In the genomic region with DNA sequence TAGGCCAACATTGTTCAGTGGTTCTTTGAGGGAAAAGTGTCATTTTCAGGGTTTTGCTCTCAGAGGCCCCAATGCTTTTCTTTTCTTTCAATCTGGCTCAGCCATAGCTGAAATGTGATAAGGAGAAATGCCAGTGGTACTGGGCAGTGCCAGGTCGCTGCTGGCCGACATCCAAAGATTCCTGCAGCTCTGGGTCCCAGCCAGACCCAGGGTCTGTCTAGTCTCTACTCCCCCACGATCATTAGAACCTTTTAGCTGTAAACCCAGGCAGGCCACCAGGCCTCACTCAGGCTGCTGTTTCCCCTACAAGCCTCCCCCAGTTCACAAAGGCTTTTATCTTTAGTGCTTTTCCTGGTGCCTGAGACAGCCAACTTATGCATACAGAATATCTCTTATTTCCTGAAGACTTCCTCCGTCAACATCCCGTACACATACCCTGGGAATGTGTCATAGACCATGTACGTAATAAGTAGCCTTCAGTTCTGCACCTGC, we compare ENCODE assay signal across 9 mouse cellular contexts. TPM values are rescaled to one million over a fixed set of nuclear protein-coding genes. Genes with fewer than 3 reads are reported as not detected.
A peak's percentile ranks its signal among the peaks of the same experiment; 100 is the strongest.
DNase-seq lines count a peak whose midpoint lies in the region; ATAC-seq and TF ChIP-seq lines count a peak whose summit lies in the region.
"Had no signal": no experiment of that assay in that cellular context is flagged by ENCODE, and none has a peak within 500 bp of the region (broad histone marks: within the 10 kb centered on the region; RNA-seq: fewer than 3 reads in every experiment).

No protein-coding gene starts in this region.

- H3K9ac ChIP-seq in intestine, embryonic 14.5 days (ENCODE audit: low read length) = no peak overlapping the region
- H3K9ac ChIP-seq in intestine, postnatal 0 days (ENCODE audit: low read depth, low read length) = no peak overlapping the region
- H3K9ac ChIP-seq in embryonic facial prominence, embryonic 14.5 days (ENCODE audit: low read depth, low read length) = no peak overlapping the region
- 0 out of 2 replicates have a peak overlapping the region, but pooled peaks have one; percentile 8 for H3K9ac ChIP-seq in hindbrain, embryonic 14.5 days

- ATAC-seq in intestine, embryonic 14.5 days (replicated peaks; ENCODE audit: low FRiP score, low TSS enrichment, low read depth) = no peak
- ATAC-seq in intestine, postnatal 0 days = no peak
- ATAC-seq in embryonic facial prominence, embryonic 14.5 days (ENCODE audit: low read depth) = peak; percentile 77
- peak; percentile 57 for ATAC-seq in hindbrain, embryonic 14.5 days (ENCODE audit: low FRiP score)
- ATAC-seq in frontal cortex, adult (ENCODE audit: low TSS enrichment) = no peak

- TF ChIP-seq CTCF in intestine, postnatal 0 days (IDR thresholded peaks at IDR 0.05; ENCODE audit: low read depth) = no peak

- H3K4me2 ChIP-seq in intestine, embryonic 14.5 days (ENCODE audit: low read length) = no peak overlapping the region
- no peak overlapping the region for H3K4me2 ChIP-seq in intestine, postnatal 0 days (replicated peaks; ENCODE audit: low read depth)
- H3K4me2 ChIP-seq in embryonic facial prominence, embryonic 14.5 days (ENCODE audit: low read depth, low read length) = no peak overlapping the region
- no peak overlapping the region for H3K4me2 ChIP-seq in hindbrain, embryonic 14.5 days (replicated peaks)

- 56% methylated on average over 6 of the region's 6 CpGs for WGBS in intestine, embryonic 14.5 days
- 62% methylated on average over 6 of the region's 6 CpGs for WGBS in intestine, postnatal 0 days
- 63% methylated on average over 6 of the region's 6 CpGs for WGBS in embryonic facial prominence, embryonic 14.5 days
- 75% methylated on average over 6 of the region's 6 CpGs for WGBS in hindbrain, embryonic 14.5 days

- peaks cover 9% of the 10 kb centered on the region; the same call in 1 of the 2 replicates for H3K36me3 ChIP-seq in intestine, embryonic 14.5 days (ENCODE audit: control insufficient read depth, insufficient read depth, low read length)
- peaks cover 27% of the 10 kb centered on the region for H3K36me3 ChIP-seq in intestine, postnatal 0 days (ENCODE audit: control insufficient read depth, insufficient read depth)
- H3K36me3 ChIP-seq in embryonic facial prominence, embryonic 14.5 days (ENCODE audit: control insufficient read depth, insufficient read depth, low read length) = 0 out of 2 replicates have a peak, but pooled peaks cover 1% of the 10 kb centered on the region
- 0 out of 2 replicates have a peak, but pooled peaks cover 3% of the 10 kb centered on the region for H3K36me3 ChIP-seq in hindbrain, embryonic 14.5 days (replicated peaks; ENCODE audit: control insufficient read depth, insufficient read depth)

- DNase-seq in intestine, embryonic 14.5 days (ENCODE audit: low spot score) = no peak
- DNase-seq in adrenal gland, adult 18-20 months (ENCODE audit: low spot score in 2 of 2) = peak; percentile 57 to 66
- DNase-seq in embryonic facial prominence, embryonic 14.5 days (ENCODE audit: low spot score) = peak; percentile 68
- DNase-seq in hindbrain, embryonic 14.5 days (ENCODE audit: low spot score) = peak; percentile 45
- peak; percentile 61 for DNase-seq in lung, postnatal 10 days
- no peak for DNase-seq in layer of hippocampus, adult 11-12 months (ENCODE audit: low spot score)

- no peaks in the 10 kb centered on the region for H3K9me3 ChIP-seq in intestine, embryonic 14.5 days (ENCODE audit: control insufficient read depth, low read length)
- H3K9me3 ChIP-seq in intestine, postnatal 0 days (ENCODE audit: control insufficient read depth) = no peaks in the 10 kb centered on the region
- no peaks in the 10 kb centered on the region for H3K9me3 ChIP-seq in embryonic facial prominence, embryonic 14.5 days (ENCODE audit: control insufficient read depth, low read length)
- H3K9me3 ChIP-seq in hindbrain, embryonic 14.5 days (ENCODE audit: control insufficient read depth, low read length) = no peaks in the 10 kb centered on the region

- H3K4me3 ChIP-seq in intestine, embryonic 14.5 days (ENCODE audit: low read depth, low read length) = no peak overlapping the region
- no peak overlapping the region for H3K4me3 ChIP-seq in intestine, postnatal 0 days (ENCODE audit: low read depth, low read length)
- H3K4me3 ChIP-seq in embryonic facial prominence, embryonic 14.5 days (ENCODE audit: low read depth, low read length) = no peak overlapping the region
- no peak overlapping the region for H3K4me3 ChIP-seq in hindbrain, embryonic 14.5 days (replicated peaks; ENCODE audit: low read length)

- H3K27me3 ChIP-seq in intestine, embryonic 14.5 days (replicated peaks; ENCODE audit: control insufficient read depth, insufficient read depth, low read length) = no peaks in the 10 kb centered on the region
- H3K27me3 ChIP-seq in intestine, postnatal 0 days (replicated peaks; ENCODE audit: control insufficient read depth, insufficient read depth, low read length) = no peaks in the 10 kb centered on the region
- H3K27me3 ChIP-seq in embryonic facial prominence, embryonic 14.5 days (replicated peaks; ENCODE audit: control insufficient read depth, insufficient read depth, low read length) = no peaks in the 10 kb centered on the region
- H3K27me3 ChIP-seq in hindbrain, embryonic 14.5 days (ENCODE audit: control insufficient read depth, insufficient read depth, low read length) = no peaks in the 10 kb centered on the region
- H3K27me3 ChIP-seq: CH12.LX had no signal

- peak overlapping the region; percentile 38; the same call in 1 of the 2 replicates for H3K27ac ChIP-seq in intestine, embryonic 14.5 days (ENCODE audit: low read depth)
- H3K27ac ChIP-seq in intestine, postnatal 0 days (ENCODE audit: low read depth, low read length) = no peak overlapping the region; the same call in 1 of the 2 replicates
- peak overlapping the region; percentile 75 for H3K27ac ChIP-seq in embryonic facial prominence, embryonic 14.5 days (replicated peaks; ENCODE audit: low read depth, low read length)
- H3K27ac ChIP-seq in hindbrain, embryonic 14.5 days = peak overlapping the region; percentile 62

- peaks cover 18% of the 10 kb centered on the region for H3K4me1 ChIP-seq in intestine, embryonic 14.5 days (replicated peaks; ENCODE audit: control insufficient read depth, insufficient read depth, low read length)
- peaks cover 6% of the 10 kb centered on the region for H3K4me1 ChIP-seq in intestine, postnatal 0 days (replicated peaks; ENCODE audit: control insufficient read depth, insufficient read depth, low read length)
- H3K4me1 ChIP-seq in embryonic facial prominence, embryonic 14.5 days (ENCODE audit: control insufficient read depth, insufficient read depth, low read length) = peaks cover 26% of the 10 kb centered on the region
- H3K4me1 ChIP-seq in hindbrain, embryonic 14.5 days (replicated peaks; ENCODE audit: control insufficient read depth, insufficient read depth, low read length) = peaks cover 33% of the 10 kb centered on the region

RNA-seq across cellular contexts. Expression of a gene that starts 26.4 kb away (rescaled TPM):
- polyA plus RNA-seq in intestine, embryonic 14.5 days (2014; fragmentation: Nextera tagmentation; extraction: Ambion mirVana) = 0.12 and 0.15 TPM in 2 replicates
- polyA plus RNA-seq in intestine, postnatal 0 days (2015; fragmentation: Nextera tagmentation; extraction: Ambion mirVana) = 1.4 and 1.6 TPM in 2 replicates
- total RNA-seq in adrenal gland, adult 18-20 months (2021) = 1 to 10 TPM; 2.4 to 6.8 TPM
- polyA plus RNA-seq in embryonic facial prominence, embryonic 14.5 days (2014; fragmentation: Nextera tagmentation; extraction: Ambion mirVana) = 0.97 and 1.3 TPM in 2 replicates
- polyA plus RNA-seq in hindbrain, embryonic 14.5 days (2014; fragmentation: Nextera tagmentation; extraction: Ambion mirVana) = not detected in 2 replicates
- total RNA-seq: CH12.LX had no signal

RNA-seq across cellular contexts. Expression of a gene that starts 42.8 kb away (rescaled TPM):
- 21.0 and 21.2 TPM in 2 replicates for polyA plus RNA-seq in intestine, embryonic 14.5 days (2014; fragmentation: Nextera tagmentation; extraction: Ambion mirVana)
- polyA plus RNA-seq in intestine, postnatal 0 days (2015; fragmentation: Nextera tagmentation; extraction: Ambion mirVana) = 6.7 and 7.0 TPM in 2 replicates
- total RNA-seq in adrenal gland, adult 18-20 months (2021) = 10 to 100 TPM; 39.0 to 50.0 TPM
- polyA plus RNA-seq in embryonic facial prominence, embryonic 14.5 days (2014; fragmentation: Nextera tagmentation; extraction: Ambion mirVana) = 22.6 and 23.5 TPM in 2 replicates
- 21.2 and 26.2 TPM in 2 replicates for polyA plus RNA-seq in hindbrain, embryonic 14.5 days (2014; fragmentation: Nextera tagmentation; extraction: Ambion mirVana)

Comparison
In these comparisons a context has a peak if more than half of its experiments do, and no peak if none do; other contexts are left out.
1. ATAC-seq: peak in embryonic facial prominence, embryonic 14.5 days (single experiment) and hindbrain, embryonic 14.5 days (single experiment); none in intestine, embryonic 14.5 days (single experiment), intestine, postnatal 0 days (single experiment) and frontal cortex, adult (single experiment).
2. DNase-seq: peak in adrenal gland, adult 18-20 months (2 of 2), embryonic facial prominence, embryonic 14.5 days (single experiment), hindbrain, embryonic 14.5 days (single experiment) and lung, postnatal 10 days (single experiment); none in intestine, embryonic 14.5 days (single experiment) and layer of hippocampus, adult 11-12 months (single experiment).